Mouse (Mus musculus): ENCODE data around the gene Dst.

DNA sequence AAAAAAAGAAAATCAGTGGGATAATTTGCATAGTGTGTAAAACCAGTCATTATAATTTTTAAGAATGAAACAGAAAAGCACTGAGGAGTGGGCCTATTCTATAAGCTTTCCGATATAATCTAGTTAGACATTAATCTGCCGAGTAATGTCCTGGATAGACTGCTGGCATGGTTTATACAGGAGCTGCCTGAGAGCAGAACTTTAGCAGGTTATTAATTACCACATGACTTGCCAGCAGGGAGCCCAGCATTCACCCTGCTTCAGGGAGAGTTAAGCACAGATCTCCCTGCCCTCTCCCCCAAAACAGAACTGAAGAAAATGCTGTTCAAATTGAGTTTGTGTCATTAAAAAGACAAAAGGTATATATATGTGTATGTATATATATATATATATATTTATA is 323.0 kb downstream of the Dst start:
- TF ChIP-seq EP300 (IDR thresholded peaks at IDR 0.05; ENCODE audit: low read depth) (no peak), CTCF (IDR thresholded peaks at IDR 0.05; ENCODE audit: low read depth) (no peak)

All from heart, postnatal 0 days (tissue).